Mouse (Mus musculus) c-Kit-positive CD71-positive TER-119-positive erythroid progenitor cells, embryonic 14.5 days (primary cell): ENCODE data around the gene Cnppd1.
A peak's percentile ranks its signal among the peaks of the same experiment; 100 is the strongest.

Experiments
- DNase-seq: peaks from one replicate; pipeline ENCODE4 v3.0.0-alpha.2; 2013; ENCODE audit warnings: low spot score

The Cnppd1 gene

GRCm38 (mm10) chr1:75147411-75148135 lies 5.1 kb upstream of the Cnppd1 start:
- DNase-seq: no peak

- no peak for DNase-seq
Observed at GRCm38 (mm10) chr1:75145589-75145988, 3.1 kb upstream of the Cnppd1 start.

- peak; percentile 71 for DNase-seq
Observed at GRCm38 (mm10) chr1:75141486-75142190, 873 bp downstream of the Cnppd1 start.

GRCm38 (mm10) chr1:75140601-75141190 lies 1.8 kb downstream of the Cnppd1 start:
- no peak for DNase-seq

- DNase-seq: no peak
Observed at GRCm38 (mm10) chr1:75138448-75138847, 4.1 kb downstream of the Cnppd1 start.

GRCm38 (mm10) chr1:75136730-75137129 lies 5.8 kb downstream of the Cnppd1 start:
- peak; percentile 78 for DNase-seq

GRCm38 (mm10) chr1:75136293-75136692 lies 6.2 kb downstream of the Cnppd1 start:
- DNase-seq: no peak

GRCm38 (mm10) chr1:75133421-75134207 lies 8.9 kb downstream of the Cnppd1 start, which contains the start of gene Slc23a3:
Gene Slc23a3, minus strand, starts transcription at chr1:75133890.
- no peak for DNase-seq

GRCm38 (mm10) chr1:75128641-75129040 lies 13.9 kb downstream of the Cnppd1 start:
- DNase-seq: no peak

GRCm38 (mm10) chr1:75125418-75125817 lies 17.1 kb downstream of the Cnppd1 start:
- DNase-seq: no peak

GRCm38 (mm10) chr1:75124346-75125321 lies 17.9 kb downstream of the Cnppd1 start, which contains the start of gene Nhej1:
Gene Nhej1, minus strand, starts transcription at chr1:75125200.
- DNase-seq: peak; percentile 98

GRCm38 (mm10) chr1:75122211-75122610 lies 20.3 kb downstream of the Cnppd1 start:
- no peak for DNase-seq
